Mouse (Mus musculus): ENCODE data around the gene Ccdc17. TPM values are rescaled to one million over a fixed set of nuclear protein-coding genes. Genes with fewer than 3 reads are reported as not detected.

Gene Ccdc17
- polyA plus RNA-seq, 1 experiment: 55.0 TPM

DNA sequence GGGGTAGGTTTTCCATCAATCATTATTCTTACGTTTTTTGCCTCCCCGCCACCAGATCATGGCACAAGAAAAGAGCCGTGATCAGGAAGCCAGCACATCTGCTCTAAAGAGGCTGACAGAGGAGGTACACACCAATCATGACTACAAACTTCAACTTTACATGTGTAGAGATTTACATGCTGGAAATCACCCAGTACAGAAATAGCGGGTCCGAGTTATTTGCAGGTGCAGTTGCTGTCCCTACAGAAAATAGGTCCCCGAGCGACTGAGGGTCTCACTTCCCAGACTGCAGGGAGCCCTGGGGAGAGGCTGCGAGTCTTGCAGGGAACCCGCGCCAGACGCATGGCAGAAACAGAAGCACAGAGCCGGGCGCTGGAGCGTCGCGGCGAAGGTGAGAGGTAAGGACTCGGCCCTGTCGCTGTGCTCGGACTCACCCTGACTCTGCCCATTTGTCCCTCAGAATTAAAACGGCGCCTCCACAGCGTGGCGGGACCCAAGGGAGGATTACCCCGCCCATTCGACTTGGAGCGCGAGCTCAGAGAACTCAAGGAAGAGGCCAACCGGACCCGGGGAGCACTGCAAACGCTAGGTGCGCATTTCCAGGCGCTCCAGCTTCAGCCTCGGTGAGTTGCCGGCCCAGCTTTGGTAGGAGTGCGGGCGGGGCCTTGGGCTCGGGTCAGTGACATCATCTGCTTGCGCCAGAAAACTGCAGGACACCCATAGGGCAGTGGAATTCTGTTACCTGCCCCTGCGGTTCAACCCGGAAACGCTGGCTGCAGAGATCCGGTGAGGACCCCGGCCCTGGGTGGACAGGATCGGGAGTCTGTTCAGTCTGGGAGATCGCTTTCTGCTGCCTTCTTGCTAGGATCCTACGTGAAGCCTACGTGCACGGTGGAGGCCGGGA is 776 bp downstream of the Ccdc17 start:
- DNase-seq: peak; percentile 89
- WGBS: under 1% methylated on average over 50 of the region's 50 CpGs
- peak overlapping the region; percentile 80 for H3K4me3 ChIP-seq (replicated peaks; ENCODE audit: extremely low read depth, low read depth, low read length)
- TF ChIP-seq POLR2A (IDR thresholded peaks at IDR 0.05; ENCODE audit: borderline replicate concordance, extremely low read depth, low read depth, low read length): peak; percentile 79
- no peak for TF ChIP-seq CTCF (IDR thresholded peaks at IDR 0.05; ENCODE audit: insufficient read depth, low read length)
- 0 out of 2 replicates have a peak, but pooled peaks cover 4% of the 10 kb centered on the region for H3K4me1 ChIP-seq (ENCODE audit: control insufficient read depth, insufficient read depth, low read length)

DNA sequence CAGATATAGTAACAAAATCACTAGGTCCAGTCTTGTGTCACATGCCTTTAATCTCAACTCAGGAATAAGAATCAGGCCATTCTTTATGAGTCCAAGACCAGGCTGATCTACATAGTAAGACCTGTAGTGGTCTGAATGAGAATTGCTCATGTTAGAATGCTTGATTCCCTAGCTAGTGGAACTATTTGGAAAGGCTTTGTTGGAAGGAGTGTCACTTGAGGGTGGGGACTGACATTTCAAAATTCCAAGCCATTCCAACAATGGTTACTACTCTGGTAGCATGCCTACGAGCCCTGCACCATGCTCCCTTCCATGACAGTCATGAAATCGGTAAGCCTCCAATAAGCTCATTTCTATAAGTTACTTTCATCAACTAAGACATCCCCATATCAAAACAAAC is 16.2 kb downstream of the Ccdc17 start:
- TF ChIP-seq CTCF (IDR thresholded peaks at IDR 0.05; ENCODE audit: insufficient read depth, low read length) (no peak), POLR2A (IDR thresholded peaks at IDR 0.05; ENCODE audit: borderline replicate concordance, extremely low read depth, low read depth, low read length) (no peak)
- DNase-seq: no peak
- Histone ChIP-seq H3K4me1 (ENCODE audit: control insufficient read depth, insufficient read depth, low read length) (no peaks in the 10 kb centered on the region), H3K4me3 (replicated peaks; ENCODE audit: extremely low read depth, low read depth, low read length) (no peak overlapping the region)
- 96% methylated on average over 2 of the region's 2 CpGs for WGBS

DNA sequence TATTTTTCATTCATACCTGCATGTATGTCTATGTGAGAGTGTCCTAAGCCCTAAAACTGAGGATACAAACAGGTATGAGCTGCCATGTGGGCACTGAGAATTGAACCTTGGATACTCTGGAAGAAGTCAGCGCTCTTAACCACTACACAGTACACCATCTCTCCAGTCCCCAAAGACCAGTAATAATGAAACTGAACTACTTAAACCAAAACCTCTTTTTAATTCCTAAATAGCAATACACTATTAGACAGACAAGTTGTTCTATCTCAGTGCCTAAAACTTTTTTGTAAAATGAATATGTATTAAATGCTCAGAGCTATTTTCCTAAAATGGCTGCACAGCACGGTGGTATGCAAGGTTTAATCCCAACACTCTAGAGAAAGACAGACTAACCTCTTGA is 18.8 kb downstream of the Ccdc17 start:
- DNase-seq: no peak
- H3K4me3 ChIP-seq (replicated peaks; ENCODE audit: extremely low read depth, low read depth, low read length): no peak overlapping the region
- 95% methylated on average over 2 of the region's 2 CpGs for WGBS
- TF ChIP-seq CTCF (IDR thresholded peaks at IDR 0.05; ENCODE audit: insufficient read depth, low read length) (no peak), POLR2A (IDR thresholded peaks at IDR 0.05; ENCODE audit: borderline replicate concordance, extremely low read depth, low read depth, low read length) (no peak)
- no peaks in the 10 kb centered on the region for H3K4me1 ChIP-seq (ENCODE audit: control insufficient read depth, insufficient read depth, low read length)

DNA sequence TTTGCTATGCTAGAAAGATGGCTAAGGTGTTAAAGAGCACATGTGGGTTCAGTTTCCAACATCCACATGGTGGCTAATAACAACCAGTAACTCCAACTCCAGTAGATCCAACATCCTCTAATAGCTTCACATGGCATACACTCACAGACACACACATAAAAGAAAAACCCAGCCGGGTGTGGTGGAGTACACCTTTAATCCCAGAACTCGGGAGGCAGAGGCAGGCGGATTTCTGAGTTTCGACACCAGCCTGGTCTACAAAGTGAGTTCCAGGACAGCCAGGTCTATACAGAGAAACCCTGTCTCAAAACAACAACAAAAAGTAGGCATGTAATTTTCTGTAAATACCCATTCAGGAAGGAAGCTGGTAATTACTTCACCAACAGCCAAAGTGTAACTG is 28.4 kb downstream of the Ccdc17 start:
- TF ChIP-seq POLR2A (IDR thresholded peaks at IDR 0.05; ENCODE audit: borderline replicate concordance, extremely low read depth, low read depth, low read length) (no peak), CTCF (IDR thresholded peaks at IDR 0.05; ENCODE audit: insufficient read depth, low read length) (no peak)
- no peak for DNase-seq
- Histone ChIP-seq H3K4me1 (ENCODE audit: control insufficient read depth, insufficient read depth, low read length) (peaks cover 6% of the 10 kb centered on the region), H3K4me3 (replicated peaks; ENCODE audit: extremely low read depth, low read depth, low read length) (no peak overlapping the region)
- 92% methylated on average over 4 of the region's 4 CpGs for WGBS

DNA sequence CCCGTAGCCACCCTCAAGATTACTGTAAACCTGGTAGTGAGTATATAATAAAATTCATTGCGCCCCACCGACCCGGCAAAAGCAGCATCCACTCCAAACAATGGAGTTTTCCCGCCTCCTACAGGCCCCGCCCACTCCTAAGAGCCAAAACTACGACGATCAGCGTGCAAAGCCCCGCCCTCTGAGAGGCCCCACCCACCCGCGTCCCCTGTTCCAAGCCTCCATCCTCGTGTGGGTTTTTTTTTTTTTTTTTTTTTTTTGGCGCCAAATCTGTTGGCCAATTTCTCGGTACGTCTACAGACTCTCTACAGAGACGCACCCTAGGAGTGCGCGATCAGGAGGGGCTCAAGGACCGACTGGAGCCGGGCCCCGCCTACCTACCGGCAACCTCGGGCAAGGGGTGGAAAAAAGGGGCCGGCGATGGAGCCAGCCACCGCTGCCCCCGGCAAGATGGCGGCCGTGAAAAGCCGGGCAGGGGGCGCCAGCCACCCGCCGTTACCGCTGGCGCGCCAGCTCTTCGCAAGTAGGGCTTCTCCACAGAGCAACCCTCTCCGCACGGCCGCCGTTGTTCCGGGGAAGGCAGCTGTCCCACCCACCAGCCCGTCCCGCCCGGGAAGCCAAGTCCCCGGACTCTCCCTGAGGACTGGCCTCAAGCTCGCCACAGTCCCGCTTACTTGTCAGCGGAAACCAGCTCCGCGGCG is 30.4 kb downstream of the Ccdc17 start:
- WGBS: under 1% methylated on average over 53 of the region's 53 CpGs
- peak overlapping the region; percentile 75 for H3K4me3 ChIP-seq (replicated peaks; ENCODE audit: extremely low read depth, low read depth, low read length)
- TF ChIP-seq POLR2A (IDR thresholded peaks at IDR 0.05; ENCODE audit: borderline replicate concordance, extremely low read depth, low read depth, low read length): no peak
- TF ChIP-seq CTCF (IDR thresholded peaks at IDR 0.05; ENCODE audit: insufficient read depth, low read length): no peak
- H3K4me1 ChIP-seq (ENCODE audit: control insufficient read depth, insufficient read depth, low read length): peaks cover 6% of the 10 kb centered on the region
- peak; percentile 68 for DNase-seq

DNA sequence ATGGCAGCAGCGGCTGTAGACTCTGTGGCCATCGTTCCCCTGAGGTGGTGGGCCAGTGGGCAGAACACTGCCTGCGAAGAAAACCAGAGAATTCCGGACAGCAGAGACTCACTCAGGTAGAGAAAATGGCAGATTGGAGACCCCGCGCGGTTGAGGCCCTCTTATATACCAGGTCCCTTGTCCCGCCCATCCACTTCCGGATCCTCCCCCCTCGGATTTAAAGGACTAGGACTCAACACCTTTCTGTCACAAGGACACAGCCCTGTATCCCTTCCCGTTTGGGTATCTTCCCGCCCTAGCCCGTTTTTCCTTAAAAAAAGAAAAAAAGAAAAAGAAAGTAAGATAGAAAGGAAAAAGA is 30.9 kb downstream of the Ccdc17 start:
- DNase-seq: peak; percentile 92
- WGBS: 0% methylated on average over 13 of the region's 13 CpGs
- H3K4me3 ChIP-seq (replicated peaks; ENCODE audit: extremely low read depth, low read depth, low read length): peak overlapping the region; percentile 75
- TF ChIP-seq CTCF (IDR thresholded peaks at IDR 0.05; ENCODE audit: insufficient read depth, low read length): no peak
- TF ChIP-seq POLR2A (IDR thresholded peaks at IDR 0.05; ENCODE audit: borderline replicate concordance, extremely low read depth, low read depth, low read length): peak; percentile 86
- peaks cover 6% of the 10 kb centered on the region for H3K4me1 ChIP-seq (ENCODE audit: control insufficient read depth, insufficient read depth, low read length)

DNA sequence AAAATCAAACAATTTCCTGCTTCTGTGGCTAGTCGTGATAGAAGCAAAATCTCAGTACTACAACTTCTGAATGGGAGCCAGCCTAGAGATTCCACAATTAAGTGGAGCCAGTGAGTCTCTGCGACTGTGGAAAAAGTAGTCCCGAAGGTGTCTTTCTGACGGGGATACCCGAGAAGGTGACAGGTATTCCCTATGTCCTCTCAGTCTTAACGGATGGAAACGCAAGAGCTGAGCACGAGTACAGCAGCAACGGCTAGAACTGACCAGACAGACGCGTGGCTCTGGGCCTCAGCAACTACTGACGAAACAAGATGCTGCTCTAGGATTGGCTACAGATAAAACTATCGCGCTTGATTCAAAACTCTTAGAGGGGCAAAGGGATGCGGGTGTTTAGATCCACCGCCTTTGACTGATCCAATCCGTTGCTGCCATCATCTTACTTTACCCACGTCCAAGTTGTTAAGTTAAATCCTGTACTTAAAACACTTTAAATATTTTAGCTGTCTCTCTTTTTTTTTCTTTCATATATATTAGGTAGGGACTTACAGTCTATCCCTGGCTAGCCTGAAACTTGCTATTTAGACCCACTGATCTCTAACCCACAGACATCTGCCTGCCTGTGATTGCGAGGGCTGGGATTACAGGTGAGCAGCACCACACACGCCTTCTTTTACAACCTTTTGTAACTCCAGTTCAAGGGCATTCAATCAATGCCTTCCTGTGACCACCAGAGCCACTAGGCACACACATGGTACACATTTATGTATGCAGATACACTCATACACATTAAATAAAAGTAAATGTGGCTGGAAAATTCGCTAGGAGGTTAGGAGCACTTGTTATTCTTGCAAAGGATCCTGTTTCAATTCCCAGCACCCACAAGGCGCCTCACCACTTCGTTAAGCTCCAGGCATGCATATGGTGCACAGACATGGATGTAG is 31.5 kb downstream of the Ccdc17 start, which contains the start of gene Nasp:
Gene Nasp, minus strand, starts transcription at position 220 of the 941 bp plus-strand sequence.
- peak within 1 kb of the TSS; percentile 75 for H3K4me3 ChIP-seq (replicated peaks; ENCODE audit: extremely low read depth, low read depth, low read length)
- peak; percentile 77 for DNase-seq
- 7% methylated on average over 23 of the region's 23 CpGs for WGBS
- TF ChIP-seq POLR2A (IDR thresholded peaks at IDR 0.05; ENCODE audit: borderline replicate concordance, extremely low read depth, low read depth, low read length) (no peak), CTCF (IDR thresholded peaks at IDR 0.05; ENCODE audit: insufficient read depth, low read length) (no peak)
- H3K4me1 ChIP-seq (ENCODE audit: control insufficient read depth, insufficient read depth, low read length): peaks cover 6% of the 10 kb centered on the region

DNA sequence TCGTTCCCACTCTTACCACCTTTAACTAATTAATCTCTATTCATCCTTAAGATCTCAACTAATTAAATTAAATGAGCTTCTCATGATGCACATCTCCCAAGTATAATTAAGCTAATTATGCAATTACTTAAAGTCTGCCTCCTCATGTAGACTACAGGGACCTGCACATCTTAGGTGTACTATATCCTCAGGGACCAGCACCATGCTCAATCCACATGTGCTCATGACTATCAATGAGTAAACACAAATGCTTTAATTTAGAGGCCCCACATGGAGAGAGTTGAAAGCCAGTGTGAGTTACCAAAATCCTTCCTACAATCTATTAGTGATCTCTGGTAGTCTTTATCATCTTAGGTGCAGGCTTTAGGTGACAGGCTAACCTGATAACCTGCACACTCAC is 38.7 kb downstream of the Ccdc17 start:
- no peak for DNase-seq
- 91% methylated on average over 1 of the region's 1 CpGs for WGBS

DNA sequence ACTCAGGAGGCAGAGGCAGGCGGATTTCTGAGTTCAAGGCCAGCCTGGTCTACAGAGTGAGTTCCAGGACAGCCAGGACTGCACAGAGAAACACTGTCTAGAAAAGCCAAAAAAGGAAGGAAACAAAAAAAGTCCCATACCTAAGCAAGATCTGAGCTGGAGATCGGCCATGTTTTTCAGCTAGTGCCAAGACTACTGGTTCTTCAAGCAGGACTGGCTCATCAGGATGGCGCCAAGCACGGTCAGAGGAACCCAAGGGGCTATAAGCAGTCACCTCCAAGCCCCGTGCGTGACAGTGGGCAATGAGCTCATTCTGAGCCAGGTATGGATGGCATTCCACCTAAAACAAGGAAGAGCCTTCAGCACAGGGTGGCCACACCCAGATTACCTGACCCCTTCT is 42.4 kb downstream of the Ccdc17 start:
- Histone ChIP-seq H3K4me1 (ENCODE audit: control insufficient read depth, insufficient read depth, low read length) (no peaks in the 10 kb centered on the region), H3K4me3 (replicated peaks; ENCODE audit: extremely low read depth, low read depth, low read length) (no peak overlapping the region)
- WGBS: 90% methylated on average over 6 of the region's 6 CpGs
- DNase-seq: no peak
- TF ChIP-seq CTCF (IDR thresholded peaks at IDR 0.05; ENCODE audit: insufficient read depth, low read length): no peak
- TF ChIP-seq POLR2A (IDR thresholded peaks at IDR 0.05; ENCODE audit: borderline replicate concordance, extremely low read depth, low read depth, low read length): no peak

More for the DNA sequence above, 38.7 kb downstream of the Ccdc17 start:
- H3K4me1 ChIP-seq (ENCODE audit: control insufficient read depth, insufficient read depth, low read length): no peaks in the 10 kb centered on the region
- no peak overlapping the region for H3K4me3 ChIP-seq (replicated peaks; ENCODE audit: extremely low read depth, low read depth, low read length)
- TF ChIP-seq POLR2A (IDR thresholded peaks at IDR 0.05; ENCODE audit: borderline replicate concordance, extremely low read depth, low read depth, low read length): no peak
- TF ChIP-seq CTCF (IDR thresholded peaks at IDR 0.05; ENCODE audit: insufficient read depth, low read length): no peak

Data from lung, adult 2 months (tissue).